In the genomic region with DNA sequence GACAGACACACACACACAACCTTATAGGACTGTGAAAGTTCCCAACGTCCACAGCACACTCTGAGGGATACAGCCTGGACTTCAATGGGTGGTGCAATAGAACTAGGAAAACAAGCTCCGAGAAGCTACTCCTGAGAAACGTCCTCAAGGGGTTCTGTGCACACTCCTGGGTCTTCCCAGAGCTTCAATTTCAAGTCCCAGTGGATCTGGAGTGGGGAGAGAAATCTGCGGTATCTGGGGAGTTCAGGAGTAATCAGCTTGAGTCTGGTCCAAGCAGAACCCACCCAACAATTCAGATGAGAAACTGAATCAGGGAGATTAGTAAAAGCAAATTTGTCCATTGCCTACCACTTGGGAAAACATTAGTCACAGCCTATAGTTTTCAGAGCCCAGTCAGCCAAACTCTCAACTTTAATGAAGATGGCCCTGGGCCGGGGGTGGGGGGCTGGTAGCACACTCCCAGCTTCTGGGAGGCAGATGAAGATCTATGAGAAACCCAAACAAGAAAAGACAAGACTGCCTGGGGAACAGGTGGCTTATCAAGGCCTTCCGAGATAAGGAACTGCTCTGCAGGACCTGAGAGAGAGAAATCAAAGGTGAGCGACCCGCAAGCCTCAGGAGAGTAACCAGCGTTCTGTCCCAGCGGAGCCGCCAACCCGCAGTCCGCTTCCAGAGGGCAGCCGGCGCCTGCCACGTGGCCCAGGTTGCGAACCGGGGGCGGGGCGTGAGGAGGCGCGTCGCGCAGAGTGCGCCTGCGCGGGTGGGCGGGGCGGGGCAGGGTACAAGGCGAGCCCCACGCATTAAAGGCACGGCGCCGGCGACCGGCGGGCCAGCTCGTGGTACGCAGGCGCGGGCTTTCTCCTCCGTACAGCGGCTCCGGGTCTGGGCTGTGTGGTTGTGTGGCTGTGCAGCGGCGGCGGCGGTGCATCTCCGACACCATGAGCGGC, we compare ENCODE assay signal across 8 mouse cellular contexts. TPM values are rescaled to one million over a fixed set of nuclear protein-coding genes. Genes with fewer than 3 reads are reported as not detected.
DNase-seq lines count a peak whose midpoint lies in the region; ATAC-seq and TF ChIP-seq lines count a peak whose summit lies in the region.

TSS of gene Ppa1 (plus strand) at position 763 of the 947 bp plus-strand sequence.

- peak within 1 kb of the TSS; percentile 82 to 99 for H3K4me3 ChIP-seq in MEL (ENCODE audit: control insufficient read depth in 1 of 2, insufficient read depth in 1 of 2, low read depth in 2 of 2, low read length in 2 of 2)
- peak within 1 kb of the TSS; percentile 68 for H3K4me3 ChIP-seq in cerebellum, adult 2 months (replicated peaks; ENCODE audit: insufficient read depth, low read depth, low read length)
- H3K4me3 ChIP-seq in lung, postnatal 0 days (ENCODE audit: low read depth, low read length): peak within 1 kb of the TSS; percentile 83

- peak within 1 kb of the TSS; percentile 95 for H3K9ac ChIP-seq in MEL (ENCODE audit: control insufficient read depth, low read depth, low read length, poor library complexity, severe bottlenecking)
- peak within 1 kb of the TSS; percentile 53 for H3K9ac ChIP-seq in lung, postnatal 0 days (replicated peaks; ENCODE audit: low read depth)

- WGBS in cerebellum, adult 2 months: 3% methylated on average over 50 of the region's 50 CpGs
- 2% methylated on average over 44 of the region's 50 CpGs for WGBS in lung, postnatal 0 days

- H3K79me2 ChIP-seq in MEL (ENCODE audit: control insufficient read depth, insufficient read depth, low read length, poor library complexity): peaks cover 18% of the 10 kb centered on the region

- peaks cover 0 to 10% of the 10 kb centered on the region in 2 experiments; a peak in 3 of 4 replicates for H3K4me1 ChIP-seq in MEL (ENCODE audit: control insufficient read depth in 1 of 2, insufficient read depth in 2 of 2, low read length in 2 of 2)
- H3K4me1 ChIP-seq in cerebellum, adult 2 months (ENCODE audit: control insufficient read depth, insufficient read depth, low read length): no peaks in the 10 kb centered on the region
- peaks cover 3% of the 10 kb centered on the region; the same call in 1 of the 2 replicates for H3K4me1 ChIP-seq in lung, postnatal 0 days (ENCODE audit: insufficient read depth, low read depth, low read length)

- TF ChIP-seq POLR2A in MEL (IDR thresholded peaks at IDR 0.05; ENCODE audit: control insufficient read depth in 1 of 2, insufficient read depth in 1 of 2, low read depth in 1 of 2, low read length in 2 of 2, poor library complexity in 1 of 2): peak; percentile 88 to 94
- peak; percentile 79 for TF ChIP-seq POLR2A in cerebellum, adult 2 months (IDR thresholded peaks at IDR 0.05; ENCODE audit: borderline replicate concordance, insufficient read depth, low read length)

- no peak; a peak in 1 of 4 replicates for TF ChIP-seq EP300 in MEL (IDR thresholded peaks at IDR 0.05; ENCODE audit: low read depth in 1 of 2, low read length in 2 of 2)
- TF ChIP-seq EP300 in lung, postnatal 0 days (IDR thresholded peaks at IDR 0.05): no peak

- ATAC-seq in hematopoietic stem cell, adult 5-6 weeks (replicated peaks in 1 of 2; ENCODE audit: insufficient read depth in 1 of 2, low FRiP score in 2 of 2, low TSS enrichment in 1 of 2, low read depth in 1 of 2, poor library complexity in 2 of 2, severe bottlenecking in 2 of 2): peak; percentile 63 to 81
- peak; percentile 98 for ATAC-seq in lung, postnatal 0 days

- DNase-seq in MEL (ENCODE audit: low read depth, low spot score): peak; percentile 93
- peak; percentile 91 for DNase-seq in cerebellum, adult 2 months
- DNase-seq in forelimb bud, embryonic 11.5 days (ENCODE audit: low read depth, low spot score): peak; percentile 85
- DNase-seq in layer of hippocampus, adult 9-11 months: peak; percentile 83
- DNase-seq in lung, postnatal 0 days (ENCODE audit: low spot score): peak; percentile 93
- DNase-seq in ovary, postnatal 14 days (ENCODE audit: low spot score): peak; percentile 72
- peak; percentile 86 for DNase-seq in thymus, postnatal 14 days

- no peaks in the 10 kb centered on the region for H3K9me3 ChIP-seq in MEL (replicated peaks; ENCODE audit: insufficient read depth, low read length)
- H3K9me3 ChIP-seq in lung, postnatal 0 days (ENCODE audit: low read length): no peaks in the 10 kb centered on the region

- H3K4me2 ChIP-seq in lung, postnatal 0 days (replicated peaks; ENCODE audit: low read depth, low read length): peak within 1 kb of the TSS; percentile 92

- H3K36me3 ChIP-seq in MEL (ENCODE audit: control insufficient read depth in 1 of 2, insufficient read depth in 2 of 2, low read length in 2 of 2): peaks cover 4 to 15% of the 10 kb centered on the region in 2 experiments; a peak in 3 of 4 replicates
- no peaks in the 10 kb centered on the region for H3K36me3 ChIP-seq in lung, postnatal 0 days (ENCODE audit: insufficient read depth, low read length)

- H3K27ac ChIP-seq in MEL (ENCODE audit: control insufficient read depth, low read depth, low read length): peak within 1 kb of the TSS; percentile 51
- peak within 1 kb of the TSS; percentile 26; the same call in 1 of the 2 replicates for H3K27ac ChIP-seq in cerebellum, adult 2 months (ENCODE audit: insufficient read depth, low read length)
- H3K27ac ChIP-seq in lung, postnatal 0 days (ENCODE audit: low read length): peak within 1 kb of the TSS; percentile 35; the same call in 1 of the 2 replicates

- no peaks in the 10 kb centered on the region for H3K27me3 ChIP-seq in MEL (ENCODE audit: control insufficient read depth in 1 of 2, insufficient read depth in 2 of 2, low read length in 2 of 2)
- no peaks in the 10 kb centered on the region for H3K27me3 ChIP-seq in cerebellum, adult 2 months (ENCODE audit: control insufficient read depth, insufficient read depth, low read length)
- no peaks in the 10 kb centered on the region for H3K27me3 ChIP-seq in lung, postnatal 0 days (replicated peaks; ENCODE audit: insufficient read depth, low read length)

- TF ChIP-seq RAD21 in MEL (IDR thresholded peaks at IDR 0.05; ENCODE audit: low read depth, low read length): no peak

- TF ChIP-seq CTCF in MEL (IDR thresholded peaks at IDR 0.05 in 2 of 3, conservative IDR thresholded peaks at IDR 0.05 in 1 of 3; ENCODE audit: control insufficient read depth in 1 of 3, insufficient read depth in 1 of 3, low read depth in 2 of 3, low read length in 3 of 3, poor library complexity in 1 of 3, severe bottlenecking in 1 of 3): no peak
- TF ChIP-seq CTCF in cerebellum, adult 2 months (IDR thresholded peaks at IDR 0.05; ENCODE audit: borderline replicate concordance, insufficient read depth, low read depth, low read length): no peak
- no peak for TF ChIP-seq CTCF in lung, postnatal 0 days (IDR thresholded peaks at IDR 0.05)

TF ChIP-seq in MEL, 35 proteins besides CTCF, POLR2A, EP300 and RAD21 (continues in another document):
- TF ChIP-seq POLR2AphosphoS5 (IDR thresholded peaks at IDR 0.05; ENCODE audit: borderline replicate concordance, low read depth, low read length) (no peak), ZC3H11A (IDR thresholded peaks at IDR 0.05; ENCODE audit: low read depth, low read length) (no peak), E2F4 (IDR thresholded peaks at IDR 0.05; ENCODE audit: borderline replicate concordance, low read depth, low read length) (no peak), CHD2 (IDR thresholded peaks at IDR 0.05; ENCODE audit: low read length) (no peak), BHLHE40 (IDR thresholded peaks at IDR 0.05; ENCODE audit: borderline replicate concordance, low read depth, low read length) (no peak), HCFC1 (IDR thresholded peaks at IDR 0.05; ENCODE audit: low read depth, low read length) (0 out of 2 replicates have a peak, but pooled peaks have one; percentile 47), MEF2A (IDR thresholded peaks at IDR 0.05; ENCODE audit: extremely low read depth, insufficient replicate concordance, low read depth, low read length, poor library complexity, severe bottlenecking) (no peak), POLR2AphosphoS2 (IDR thresholded peaks at IDR 0.05; ENCODE audit: low read length) (peak; percentile 71; the same call in 1 of the 2 replicates), TBP (IDR thresholded peaks at IDR 0.05; ENCODE audit: low read depth, low read length) (peak; percentile 61), ETS1 (IDR thresholded peaks at IDR 0.05; ENCODE audit: low read depth, low read length) (no peak), ZMIZ1 (IDR thresholded peaks at IDR 0.05; ENCODE audit: low read depth, low read length) (peak; percentile 87), USF1 (IDR thresholded peaks at IDR 0.05; ENCODE audit: low read depth, low read length) (peak; percentile 90), TCF12 (IDR thresholded peaks at IDR 0.05; ENCODE audit: low read depth, low read length) (0 out of 2 replicates have a peak, but pooled peaks have one; percentile 7), MAX (IDR thresholded peaks at IDR 0.05; ENCODE audit: low read length) (peak; percentile 96), KAT2A (conservative IDR thresholded peaks at IDR 0.05; ENCODE audit: low read depth, low read length) (no peak), MYB (IDR thresholded peaks at IDR 0.05; ENCODE audit: low read depth, low read length) (no peak), MAFK (IDR thresholded peaks at IDR 0.05; ENCODE audit: borderline replicate concordance, low read depth, low read length) (no peak), CHD1 (IDR thresholded peaks at IDR 0.05; ENCODE audit: low read depth, low read length) (no peak), ELF1 (IDR thresholded peaks at IDR 0.05; ENCODE audit: low read depth, low read length) (no peak), SIN3A (IDR thresholded peaks at IDR 0.05; ENCODE audit: low read length) (peak; percentile 93), NRF1 (IDR thresholded peaks at IDR 0.05; ENCODE audit: insufficient read depth, low read depth, low read length, poor library complexity, severe bottlenecking) (peak; percentile 88), GABPA (IDR thresholded peaks at IDR 0.05; ENCODE audit: low read depth, low read length) (no peak; the same call in 1 of the 2 replicates), ZKSCAN1 (IDR thresholded peaks at IDR 0.05; ENCODE audit: low read depth, low read length) (no peak), RCOR1 (IDR thresholded peaks at IDR 0.05; ENCODE audit: low read depth, low read length) (peak; percentile 17; the same call in 1 of the 2 replicates), ZNF384 (IDR thresholded peaks at IDR 0.05; ENCODE audit: low read depth, low read length) (no peak), NELFE (IDR thresholded peaks at IDR 0.05; ENCODE audit: low read depth, low read length) (peak; percentile 90)

RNA-seq across cellular contexts. Expression of gene Ppa1, which starts in this region (rescaled TPM):
- 201 and 211 TPM in 2 replicates for total RNA-seq in MEL (2012; rRNA removed)
- polyA plus RNA-seq in MEL (2012; ENCODE audit: insufficient read depth in 1 of 2, insufficient read length in 2 of 2, low read depth in 1 of 2, low replicate concordance in 2 of 2, missing spikeins in 1 of 2): 100 to 1,000 TPM in 1 of 2 experiments, not detected in 1; 197 TPM
- polyA plus RNA-seq in cerebellum, adult 2 months (2012; rRNA removed): 127 and 135 TPM in 2 replicates
- 136 and 165 TPM in 2 replicates for total RNA-seq in hematopoietic stem cell, adult 5-6 weeks (2017)
- 39.8 and 40.1 TPM in 2 replicates for polyA plus RNA-seq in lung, postnatal 0 days (2015; fragmentation: Nextera tagmentation; extraction: Ambion mirVana)

Comparison
In these comparisons a context has a peak if more than half of its experiments do, and no peak if none do; other contexts are left out.
1. Peak in every context shown above with its lines: DNase-seq, ATAC-seq, H3K4me3 ChIP-seq and H3K27ac ChIP-seq.